Mouse (Mus musculus): ENCODE data around the gene Olfr750.

Olfr750 gene

DNA sequence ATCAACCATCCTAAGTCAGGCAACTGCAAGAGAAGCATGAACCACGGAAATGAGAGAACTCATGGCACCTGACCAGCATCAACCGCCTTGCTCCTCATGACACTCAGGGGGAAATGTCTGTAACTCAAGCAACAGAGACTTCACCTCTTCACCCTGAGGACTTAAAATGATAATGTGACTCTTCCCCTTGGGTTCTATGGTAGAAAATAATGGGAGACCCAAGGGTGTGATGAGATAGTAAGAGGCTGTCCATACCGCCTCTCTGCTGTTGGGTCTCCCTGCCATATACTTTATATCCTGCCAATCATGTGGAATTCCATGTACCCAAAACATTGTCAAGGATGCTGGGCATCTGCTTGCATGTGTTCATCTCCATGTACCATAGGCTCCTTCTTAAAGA, at the start of gene Olfr750:
Gene Olfr750 (minus strand): TSS at position 101 of the 400 bp plus-strand sequence.
- no peak for DNase-seq

GRCm38 (mm10) chr14:51113916-51114560, 39.8 kb upstream of the Olfr750 start, which contains the start of gene Eddm3b:
Eddm3b (plus strand) TSS chr14:51114426.
- DNase-seq: no peak

DNA sequence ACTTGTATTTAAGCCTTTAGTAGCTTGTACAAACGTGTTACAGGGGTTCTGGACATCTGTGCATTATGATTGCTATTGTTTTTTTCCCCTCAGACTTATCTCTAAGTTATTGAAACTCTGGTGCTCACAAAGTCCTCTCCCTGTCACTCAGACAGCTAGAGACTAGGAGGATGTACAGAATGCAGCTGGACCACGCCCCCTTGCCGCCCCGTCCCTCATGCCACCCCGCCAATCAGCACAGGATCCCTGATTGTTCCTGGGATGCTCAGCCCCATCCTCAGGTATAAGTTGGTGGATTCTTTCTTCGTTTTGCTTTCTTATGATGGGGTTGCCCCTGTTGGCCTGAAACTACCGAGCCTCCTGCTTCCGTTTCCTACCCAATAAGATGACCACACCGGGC, 39.2 kb upstream of the Olfr750 start:
- no peak for DNase-seq

DNA sequence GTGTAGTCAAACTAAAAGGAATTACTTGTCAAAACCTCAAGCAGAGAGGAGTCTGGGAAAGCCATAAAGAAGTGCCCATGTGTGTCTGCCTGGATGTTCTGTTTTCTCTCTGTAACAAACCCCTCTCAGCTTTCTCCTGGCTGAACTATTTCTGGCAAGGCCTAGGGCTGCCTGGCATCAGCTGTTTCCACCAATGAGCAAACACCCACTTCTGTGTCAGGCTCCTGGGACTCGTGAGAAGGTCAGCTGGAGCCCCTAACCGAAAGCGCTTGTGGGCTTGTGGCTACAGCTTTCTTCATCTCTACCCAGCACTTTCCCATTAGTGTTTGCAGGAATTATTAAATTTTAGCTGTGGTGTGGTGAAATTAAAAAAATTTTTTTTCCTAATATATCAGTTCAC, 37.7 kb upstream of the Olfr750 start:
- no peak for DNase-seq

DNA sequence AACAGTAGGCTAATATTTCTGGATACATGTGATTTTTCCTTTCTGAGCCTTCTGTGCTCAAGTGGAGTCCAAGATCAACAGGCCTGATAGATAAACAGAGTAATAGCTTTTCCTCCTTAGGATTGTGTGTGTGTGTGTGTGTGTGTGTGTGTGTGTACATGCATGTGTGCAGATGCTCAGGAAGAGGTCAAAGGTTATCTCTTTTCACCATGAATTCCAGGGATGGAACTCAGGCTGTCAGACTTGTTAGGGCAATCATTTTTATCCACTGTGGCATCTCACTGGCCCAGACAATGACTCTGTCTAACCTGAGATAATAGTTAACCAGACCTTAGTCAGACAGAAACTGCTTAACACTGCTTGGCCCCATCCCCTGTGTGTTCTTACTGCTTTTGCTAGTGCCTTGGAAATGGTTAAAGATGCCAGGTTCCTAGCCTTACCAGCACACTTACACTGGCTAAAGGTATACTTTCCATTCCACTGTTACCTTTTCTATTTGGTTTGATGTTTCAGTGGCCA, 32.3 kb upstream of the Olfr750 start:
- no peak for DNase-seq

DNA sequence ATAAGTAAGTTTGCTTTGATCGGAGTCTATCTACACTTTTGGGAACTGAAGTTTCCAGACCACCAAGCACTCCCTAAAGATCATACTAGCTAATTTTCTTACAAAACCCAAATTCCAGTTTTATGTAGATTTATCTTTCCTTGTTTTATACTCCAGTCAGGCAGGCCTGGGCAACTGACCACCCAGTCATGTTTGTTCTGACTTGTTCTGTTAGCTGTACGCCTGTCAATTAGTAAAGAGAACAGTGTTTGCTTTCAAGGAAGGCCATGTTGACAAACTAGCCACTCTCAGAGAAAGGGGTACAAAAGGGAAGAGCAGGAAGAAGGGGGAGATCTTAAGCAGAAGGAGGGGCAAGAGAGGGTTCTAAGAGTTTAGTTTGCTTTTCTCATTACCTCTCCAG, 30.1 kb upstream of the Olfr750 start:
- no peak for DNase-seq

GRCm38 (mm10) chr14:51103217-51103616, 29.0 kb upstream of the Olfr750 start:
- peak; percentile 84 for DNase-seq

GRCm38 (mm10) chr14:51101284-51101683, 27.0 kb upstream of the Olfr750 start:
- DNase-seq: peak; percentile 22

- no peak for DNase-seq
Observed at GRCm38 (mm10) chr14:51098921-51099320, 24.7 kb upstream of the Olfr750 start.

DNA sequence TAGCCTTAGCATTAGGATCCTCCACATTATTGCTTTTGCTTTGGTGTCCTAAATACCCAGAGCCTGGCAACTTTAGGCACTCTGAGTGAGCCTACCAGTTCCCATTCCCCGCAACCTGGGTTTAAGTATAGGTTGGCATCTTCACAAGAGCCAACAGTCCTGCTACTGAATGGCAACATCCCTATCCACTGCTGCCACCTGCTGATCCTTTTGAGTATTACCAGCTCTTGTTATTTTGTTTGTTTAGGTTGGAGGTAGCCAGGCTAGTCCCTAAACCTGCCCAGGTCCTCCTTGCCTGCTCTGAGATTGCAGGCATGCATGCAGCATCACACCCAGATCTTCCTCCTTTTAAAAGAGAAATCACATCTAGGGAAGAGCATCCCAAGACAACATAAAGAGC, 24.1 kb upstream of the Olfr750 start:
- DNase-seq: peak; percentile 95

DNA sequence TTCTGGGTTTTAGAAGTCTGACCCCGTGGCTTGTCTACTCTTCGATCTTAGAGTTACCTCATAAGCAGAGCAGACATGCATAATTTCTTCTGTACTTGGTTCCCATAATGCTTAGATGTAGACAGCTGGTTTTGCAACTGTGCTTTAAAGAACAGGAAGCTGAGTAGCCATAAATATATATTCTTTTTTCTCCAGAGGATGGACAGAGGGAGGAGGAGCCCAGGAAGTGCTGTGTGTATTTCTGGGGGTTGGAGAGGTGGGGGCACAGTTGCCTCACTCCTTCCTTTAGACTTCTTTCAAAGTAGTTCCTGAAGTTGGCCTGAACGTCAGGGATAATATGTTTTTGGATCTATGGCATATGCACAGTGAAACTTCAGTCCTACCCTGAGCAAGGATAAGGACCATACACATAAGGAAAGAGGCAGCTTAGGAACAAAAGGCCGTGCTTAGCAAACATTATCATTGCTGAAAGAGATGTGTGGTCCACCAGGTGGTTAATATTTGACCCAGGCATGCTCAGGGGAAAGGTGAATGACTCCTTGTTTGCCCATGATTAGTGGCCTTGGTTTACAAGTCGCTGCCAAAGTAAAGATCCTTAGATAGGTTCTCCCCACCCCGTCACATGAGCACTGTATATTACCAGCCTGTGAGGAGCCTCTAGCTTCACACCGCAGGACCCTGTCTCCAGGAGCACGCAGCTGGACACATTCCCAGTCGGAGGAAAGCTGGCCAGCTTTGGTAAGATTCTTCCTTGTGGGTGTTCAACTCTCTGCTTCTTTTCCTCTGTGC, 21.7 kb upstream of the Olfr750 start:
- DNase-seq: peak; percentile 74

GRCm38 (mm10) chr14:51094921-51095320, 20.7 kb upstream of the Olfr750 start:
- no peak for DNase-seq

DNA sequence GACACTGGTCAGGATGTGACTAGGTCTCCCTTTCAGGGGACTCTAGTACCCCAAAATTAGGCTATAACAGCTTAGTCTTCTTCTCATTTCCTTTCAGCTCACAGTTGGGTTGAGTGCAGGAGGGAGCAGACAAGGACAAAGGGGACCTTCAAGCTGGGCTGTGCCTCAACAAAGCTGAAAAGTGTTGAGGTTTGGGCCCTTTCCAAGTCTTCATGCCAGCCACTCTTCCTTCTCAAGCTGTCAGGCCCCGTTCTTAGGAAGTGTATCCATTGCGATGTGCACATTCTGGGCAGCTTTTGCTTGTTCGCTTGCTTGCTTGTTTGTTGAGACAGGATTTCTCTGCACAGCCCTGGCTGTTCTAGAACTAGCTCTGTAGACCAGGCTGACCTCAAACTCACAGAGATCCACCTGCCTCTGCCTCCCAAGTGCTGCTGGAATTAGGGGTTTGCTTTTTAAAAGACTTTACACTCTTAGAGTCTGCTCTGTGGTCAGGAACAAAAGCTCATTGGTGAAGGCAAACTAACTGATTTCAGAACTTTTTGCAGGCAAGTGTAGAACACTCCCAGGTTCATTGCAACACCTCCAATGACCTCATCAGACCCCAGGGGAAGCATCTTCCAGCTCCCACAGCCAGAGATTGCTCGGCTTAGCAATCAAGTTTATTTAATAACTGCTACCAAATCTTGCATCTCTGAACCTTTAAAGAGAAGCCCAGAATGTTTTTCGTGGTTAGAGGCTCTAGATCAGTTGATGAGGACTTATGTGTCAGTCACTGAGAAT, 20.1 kb upstream of the Olfr750 start:
- peak; percentile 65 for DNase-seq

- peak; percentile 31 for DNase-seq
Observed at GRCm38 (mm10) chr14:51093496-51093895, 19.3 kb upstream of the Olfr750 start.

DNA sequence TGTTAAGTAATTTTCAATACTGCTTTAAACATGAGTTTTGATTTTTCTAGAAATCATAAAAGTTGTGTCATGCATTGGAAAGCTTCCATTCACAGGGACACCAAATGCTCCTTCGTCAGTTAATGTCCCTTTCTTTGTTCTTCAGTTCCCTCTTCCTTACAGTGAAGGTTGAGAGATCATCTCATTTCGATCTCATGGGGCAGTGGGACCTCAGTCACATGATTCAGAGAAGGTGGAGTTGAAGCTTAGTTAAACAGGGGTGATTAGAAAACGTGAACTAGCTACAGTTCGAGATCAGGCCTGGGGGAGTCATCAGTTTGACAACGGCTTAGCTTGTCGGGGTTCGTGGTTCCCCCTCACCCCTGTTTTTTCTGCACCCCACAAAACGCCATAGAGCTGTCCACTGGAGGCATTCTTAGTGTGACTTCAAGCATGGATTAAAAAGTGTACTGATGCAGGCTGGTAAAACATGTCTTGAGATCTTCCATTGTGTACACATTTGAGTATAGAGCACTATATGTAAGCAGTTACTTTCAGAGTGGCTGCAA, 17.9 kb upstream of the Olfr750 start:
- no peak for DNase-seq

GRCm38 (mm10) chr14:51090921-51091900, 17.0 kb upstream of the Olfr750 start, which contains the start of the genes Rnase4 and Ang:
Rnase4 (plus strand) TSS chr14:51091077.
Ang (plus strand) TSS chr14:51091150.
- peak; percentile 85 for DNase-seq

GRCm38 (mm10) chr14:51090077-51090781, 16.0 kb upstream of the Olfr750 start:
- DNase-seq: peak; percentile 91

- DNase-seq: no peak
Observed at GRCm38 (mm10) chr14:51089674-51090076, 15.4 kb upstream of the Olfr750 start.

GRCm38 (mm10) chr14:51088970-51089673, 14.9 kb upstream of the Olfr750 start:
- DNase-seq: peak; percentile 99
